Mouse (Mus musculus): ENCODE data around the gene Apex2. TPM values are rescaled to one million over a fixed set of nuclear protein-coding genes. Genes with fewer than 3 reads are reported as not detected.
"Not testable (repeated sequence)": the region's sequence is repeated elsewhere in the genome, so short reads cannot be mapped to it uniquely, and the experiment has no call there.

Gene Apex2
- polyA plus RNA-seq, 1 experiment from 2014 or later = 27.1 TPM

DNA sequence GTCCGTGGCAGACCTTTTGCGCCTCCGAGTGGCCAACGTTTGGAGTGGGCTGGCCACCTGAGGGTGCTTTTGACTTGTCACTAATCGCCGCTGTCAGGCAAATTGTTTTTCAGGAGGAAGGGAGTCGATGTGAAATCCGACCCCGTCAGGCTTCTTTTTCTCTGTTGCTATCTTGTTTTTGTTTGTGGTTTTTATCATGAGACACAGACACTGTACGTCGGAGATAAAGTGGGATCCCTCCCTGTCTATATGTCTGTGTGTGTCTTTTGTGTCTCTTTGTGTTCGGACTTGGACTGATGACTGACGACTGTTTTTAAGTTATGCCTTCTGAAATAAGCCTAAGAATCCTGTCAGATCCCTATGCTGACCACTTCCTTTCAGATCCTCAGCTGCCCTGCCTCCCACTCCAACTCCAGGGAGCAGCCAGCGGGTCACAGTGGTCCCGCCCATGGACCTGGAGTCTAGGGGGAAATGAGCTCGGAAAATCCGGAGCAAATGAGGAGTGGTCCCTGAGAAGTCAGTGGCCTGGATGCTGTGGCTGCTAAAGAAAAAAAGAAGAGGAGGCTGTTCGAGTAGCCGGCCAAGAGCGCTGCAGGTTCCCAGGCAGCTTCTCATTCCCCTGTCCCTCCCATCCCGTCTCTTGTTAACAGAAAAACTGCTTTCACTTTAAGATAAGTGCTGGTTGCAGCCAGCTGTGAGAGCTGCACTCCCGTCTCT is 103.2 kb downstream of the Apex2 start:
- H3K9me3 ChIP-seq; H3K4me3 ChIP-seq; H3K36me3 ChIP-seq; H3K4me1 ChIP-seq; H3K4me2 ChIP-seq; ATAC-seq (ENCODE audit: insufficient number of reproducible peaks, insufficient read depth, low FRiP score, low TSS enrichment, low read depth); H3K9ac ChIP-seq; H3K27me3 ChIP-seq; H3K27ac ChIP-seq: not testable (repeated sequence)
- 55% methylated on average over 10 of the region's 22 CpGs for WGBS

DNA sequence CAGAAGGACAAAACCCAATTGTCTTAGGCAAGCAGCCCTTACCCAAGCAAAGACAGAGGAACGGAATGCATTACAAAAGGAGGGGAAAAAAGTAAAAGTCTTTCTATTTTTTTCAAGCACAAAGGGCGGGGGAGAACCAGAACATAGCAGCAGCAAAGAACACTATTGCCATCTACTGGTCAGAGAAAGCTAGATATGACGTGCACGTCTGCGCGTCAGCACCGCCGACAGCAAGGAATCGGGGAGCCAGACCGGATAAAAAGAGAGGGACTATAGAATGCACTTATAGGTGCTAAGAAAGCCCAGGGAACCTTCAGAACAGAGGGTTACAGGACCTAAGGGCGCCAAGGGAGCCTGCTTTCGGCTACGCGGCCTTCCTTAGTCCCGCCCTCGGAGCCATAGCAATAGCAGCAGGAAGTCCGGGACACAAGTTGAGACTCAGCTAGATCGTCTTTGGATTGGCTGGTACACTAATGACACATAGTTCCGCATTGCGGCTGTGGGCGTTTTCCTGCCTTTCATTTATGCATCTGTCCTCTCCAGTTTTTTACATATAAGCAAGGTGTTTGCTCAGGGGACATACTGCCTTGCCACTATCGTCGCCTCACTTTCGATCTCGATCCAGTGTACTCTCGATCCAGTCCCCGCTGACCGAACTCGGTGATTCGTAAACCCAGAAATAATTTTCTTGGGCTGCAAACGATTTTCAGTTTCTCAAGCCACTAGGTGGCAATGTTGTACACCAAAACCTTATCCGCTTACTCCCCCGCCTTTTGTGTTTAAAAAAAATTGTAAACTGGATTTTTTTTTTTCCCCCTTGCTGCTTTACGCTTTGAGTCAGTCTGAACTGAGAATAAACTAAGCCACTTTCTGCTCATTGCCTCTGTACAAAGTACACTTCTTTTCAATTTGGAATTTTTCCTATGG is 111.6 kb downstream of the Apex2 start:
- Histone ChIP-seq H3K27ac (peak overlapping the region; percentile 93), H3K4me3 (peak overlapping the region; percentile 48), H3K27me3 (no peaks in the 10 kb centered on the region), H3K4me2 (peak overlapping the region; percentile 30), H3K4me1 (no peaks in the 10 kb centered on the region), H3K36me3 (no peaks in the 10 kb centered on the region), H3K9me3 (no peaks in the 10 kb centered on the region), H3K9ac (peak overlapping the region; percentile 67)
- ATAC-seq (ENCODE audit: insufficient number of reproducible peaks, insufficient read depth, low FRiP score, low TSS enrichment, low read depth) = peak; percentile 95
- 1% methylated on average over 34 of the region's 34 CpGs for whole genome bisulfite sequencing

DNA sequence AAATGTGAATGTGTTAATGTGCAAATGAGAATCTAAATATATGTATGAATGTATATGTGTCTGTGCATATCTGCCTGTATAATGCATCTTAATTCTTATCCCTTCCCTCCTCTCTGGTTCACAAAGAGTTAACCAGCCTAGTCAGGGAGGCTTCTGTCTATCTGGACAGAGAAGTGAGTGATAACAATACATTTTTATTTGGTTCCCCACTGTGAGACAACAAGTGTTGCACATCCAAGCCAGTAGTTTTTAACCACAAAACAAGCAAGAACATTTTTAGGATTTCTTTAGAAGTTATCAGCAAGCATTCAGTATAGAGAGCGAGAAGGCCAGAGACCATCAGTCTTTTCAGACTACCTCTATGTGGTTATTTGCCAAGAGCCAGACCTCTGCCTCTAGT is 118.3 kb downstream of the Apex2 start:
- H3K27ac ChIP-seq = no peak overlapping the region
- no peak overlapping the region for H3K4me2 ChIP-seq
- no peak overlapping the region for H3K9ac ChIP-seq
- H3K4me3 ChIP-seq = no peak overlapping the region
- ATAC-seq (ENCODE audit: insufficient number of reproducible peaks, insufficient read depth, low FRiP score, low TSS enrichment, low read depth) = no peak
- WGBS = 83% methylated on average over 1 of the region's 1 CpGs
- no peaks in the 10 kb centered on the region for H3K27me3 ChIP-seq
- H3K4me1 ChIP-seq = no peaks in the 10 kb centered on the region
- no peaks in the 10 kb centered on the region for H3K9me3 ChIP-seq
- no peaks in the 10 kb centered on the region for H3K36me3 ChIP-seq

Small RNA genes within 50 kb of the gene (microRNA-seq; reads per million reads assigned to microRNA genes)
- gene Mir3620 = not detected

Other genes starting within 250 kb of the Apex2 start
- 45.6 and 45.9 TPM in 2 replicates for gene Tmem29, start 130.7 kb downstream of the Apex2 start, polyA plus RNA-seq (2015; fragmentation: Nextera tagmentation; extraction: Ambion mirVana)
- gene Alas2, start 42.5 kb downstream of the Apex2 start, polyA plus RNA-seq (2015; fragmentation: Nextera tagmentation; extraction: Ambion mirVana) = 31.0 and 51.5 TPM in 2 replicates
- 5.4 and 5.5 TPM in 2 replicates for gene Pfkfb1, start 1.6 kb downstream of the Apex2 start, polyA plus RNA-seq (2015; fragmentation: Nextera tagmentation; extraction: Ambion mirVana)
- gene Tro, start 67.7 kb upstream of the Apex2 start, polyA plus RNA-seq (2015; fragmentation: Nextera tagmentation; extraction: Ambion mirVana) = 28.3 and 31.0 TPM in 2 replicates
- 490 and 523 TPM in 2 replicates for gene Maged2, start 224.5 kb upstream of the Apex2 start, polyA plus RNA-seq (2015; fragmentation: Nextera tagmentation; extraction: Ambion mirVana)

Measured in embryonic facial prominence, embryonic 13.5 days (tissue).